Mouse (Mus musculus) heart, adult 9 months (tissue): ENCODE data around the gene Rhbdd1.

ENCODE experiments used
- DNase-seq, 2 experiments: peaks; one replicate each; pipeline ENCODE4 v3.0.0; 2022; ENCODE audit warnings: low spot score in 2 of 2

Rhbdd1 gene

GRCm38 (mm10) chr1:82429061-82429460 lies 112.8 kb downstream of the Rhbdd1 start:
- no peak for DNase-seq

- DNase-seq = peak in 1 of 2 experiments; percentile 22
These were observed 116.8 kb downstream of the Rhbdd1 start for GRCm38 (mm10) chr1:82432919-82433648.

GRCm38 (mm10) chr1:82433649-82434005 lies 117.4 kb downstream of the Rhbdd1 start:
- no peak for DNase-seq

GRCm38 (mm10) chr1:82437273-82437672 lies 121.0 kb downstream of the Rhbdd1 start:
- DNase-seq = no peak

- DNase-seq = peak; percentile 62 to 72
These were observed 123.9 kb downstream of the Rhbdd1 start for GRCm38 (mm10) chr1:82440123-82440522.

GRCm38 (mm10) chr1:82443517-82443916 lies 127.3 kb downstream of the Rhbdd1 start:
- no peak for DNase-seq

- DNase-seq = peak; percentile 28 to 65
These were observed 129.8 kb downstream of the Rhbdd1 start for GRCm38 (mm10) chr1:82446049-82446448.

- DNase-seq = peak; percentile 34 to 38
These were observed 133.6 kb downstream of the Rhbdd1 start for GRCm38 (mm10) chr1:82449851-82450250.

GRCm38 (mm10) chr1:82451927-82452651 lies 135.8 kb downstream of the Rhbdd1 start:
- DNase-seq = no peak

- DNase-seq = no peak
These were observed 137.8 kb downstream of the Rhbdd1 start for GRCm38 (mm10) chr1:82454031-82454430.

- no peak for DNase-seq
These were observed 143.1 kb downstream of the Rhbdd1 start for GRCm38 (mm10) chr1:82459350-82459749.

- DNase-seq = no peak
These were observed 143.7 kb downstream of the Rhbdd1 start for GRCm38 (mm10) chr1:82459926-82460325.

- peak; percentile 46 to 72 for DNase-seq
These were observed 144.8 kb downstream of the Rhbdd1 start for GRCm38 (mm10) chr1:82461041-82461440.

- DNase-seq = no peak
These were observed 149.1 kb downstream of the Rhbdd1 start for GRCm38 (mm10) chr1:82465321-82465853.

GRCm38 (mm10) chr1:82468872-82469271 lies 152.6 kb downstream of the Rhbdd1 start:
- DNase-seq = no peak

GRCm38 (mm10) chr1:82470516-82471225 lies 154.4 kb downstream of the Rhbdd1 start:
- DNase-seq = no peak

- DNase-seq = no peak
These were observed 157.2 kb downstream of the Rhbdd1 start for GRCm38 (mm10) chr1:82473467-82473866.

GRCm38 (mm10) chr1:82474461-82474961 lies 158.3 kb downstream of the Rhbdd1 start:
- DNase-seq = no peak

GRCm38 (mm10) chr1:82475254-82475653 lies 159.0 kb downstream of the Rhbdd1 start:
- DNase-seq = no peak

- no peak for DNase-seq
These were observed 159.6 kb downstream of the Rhbdd1 start for GRCm38 (mm10) chr1:82475821-82476220.

- DNase-seq = peak; percentile 16 to 26
These were observed 160.0 kb downstream of the Rhbdd1 start for GRCm38 (mm10) chr1:82476256-82476655.

- DNase-seq = peak; percentile 11 to 23
These were observed 160.5 kb downstream of the Rhbdd1 start for GRCm38 (mm10) chr1:82476746-82477145.
